Mouse (Mus musculus) adipocyte (in vitro differentiated cells): ENCODE results near the gene Olfr1509.
"Not testable (repeated sequence)": the region's sequence is repeated elsewhere in the genome, so short reads cannot be mapped to it uniquely, and the experiment has no call there.

Experiments used
- DNase-seq: peaks from one replicate; pipeline ENCODE4 v3.0.0-alpha.2; 2016; ENCODE audit warnings: low spot score

Gene Olfr1509

GRCm38 (mm10) chr14:52442690-52443089, at the start of gene Olfr1509:
Gene Olfr1509, plus strand, starts transcription at chr14:52442990.
- DNase-seq, result no peak

DNA sequence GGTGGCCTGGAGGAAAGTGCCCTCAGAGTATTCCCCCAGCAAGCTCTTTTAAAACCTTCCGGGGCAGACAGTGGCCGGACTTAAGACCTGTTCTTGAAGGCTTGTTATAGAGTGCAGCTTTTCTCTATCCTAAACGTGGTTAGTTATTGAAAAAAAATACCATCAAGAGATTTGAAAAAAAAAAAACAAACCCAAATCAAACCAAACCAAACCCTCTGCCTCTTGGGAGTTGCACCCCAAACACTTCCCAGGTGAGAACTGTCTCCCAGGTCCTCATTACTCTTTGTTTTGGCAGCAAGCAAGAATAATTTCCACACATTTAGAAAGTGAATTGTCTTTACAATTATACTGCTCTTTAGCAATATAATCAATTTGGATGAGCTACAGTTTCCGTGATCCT, 45.5 kb upstream of the Olfr1509 start, which contains the start of gene Olfr1511:
TSS of gene Olfr1511 (minus strand) at position 101 of the 400 bp plus-strand sequence.
- no peak for DNase-seq

DNA sequence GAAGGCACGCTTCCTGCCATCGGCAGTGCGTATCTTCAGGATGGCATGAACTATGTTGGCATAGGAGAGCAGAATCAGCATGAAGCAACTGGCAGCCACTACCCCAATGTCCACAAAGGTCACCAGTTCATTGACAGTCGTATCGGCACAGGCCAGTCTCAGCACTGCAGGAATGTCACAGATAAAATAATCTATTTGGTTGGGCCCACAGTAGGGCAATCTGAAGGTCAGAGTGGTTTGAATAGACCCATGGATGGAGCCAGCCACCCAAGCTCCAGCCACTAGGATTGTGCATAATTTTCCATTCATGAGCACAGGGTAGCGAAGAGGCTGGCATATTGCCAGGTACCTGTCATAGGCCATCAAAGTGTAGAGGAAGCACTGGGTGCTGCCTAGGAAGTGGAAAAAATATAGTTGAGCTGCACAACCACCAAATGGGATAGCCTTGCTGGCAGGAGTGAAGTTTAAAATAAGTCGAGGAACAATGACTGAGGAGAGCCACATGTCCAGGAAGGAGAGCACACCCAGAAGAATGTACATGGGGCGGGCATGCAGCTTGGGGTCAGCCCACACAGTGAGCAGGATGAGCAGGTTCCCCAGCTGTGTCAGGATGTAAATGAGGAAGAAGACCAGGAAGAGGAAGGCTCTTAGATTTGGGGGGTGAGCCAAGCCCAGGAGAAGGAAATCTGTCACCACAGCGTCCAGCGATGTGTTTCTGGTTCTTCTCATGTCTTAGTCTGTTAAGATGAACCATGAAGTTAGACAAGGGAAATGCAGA, 32.5 kb upstream of the Olfr1509 start:
- not testable (repeated sequence) for DNase-seq

DNA sequence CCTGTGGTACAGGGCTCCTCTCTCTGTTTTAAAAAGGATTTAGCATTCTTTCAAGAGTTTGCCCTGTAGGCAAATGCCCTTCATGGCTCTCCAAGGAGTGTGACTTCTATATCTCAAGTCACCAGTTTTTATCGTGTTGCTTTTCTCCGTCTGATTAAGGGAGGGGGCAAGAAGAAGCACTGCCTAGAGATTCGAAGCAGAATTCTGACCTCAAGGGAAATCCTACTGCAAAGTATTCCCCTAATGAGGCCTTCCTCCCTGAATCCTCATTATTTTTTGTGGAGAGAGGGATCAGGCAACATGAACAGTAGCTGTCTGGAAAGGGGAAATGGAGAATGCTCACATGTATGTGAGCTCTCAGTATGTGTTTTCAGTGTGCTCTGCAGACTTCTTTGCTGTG, 28.5 kb upstream of the Olfr1509 start, which contains the start of gene Olfr1510:
TSS of gene Olfr1510 (minus strand) at position 101 of the 400 bp plus-strand sequence.
- DNase-seq, result no peak

DNA sequence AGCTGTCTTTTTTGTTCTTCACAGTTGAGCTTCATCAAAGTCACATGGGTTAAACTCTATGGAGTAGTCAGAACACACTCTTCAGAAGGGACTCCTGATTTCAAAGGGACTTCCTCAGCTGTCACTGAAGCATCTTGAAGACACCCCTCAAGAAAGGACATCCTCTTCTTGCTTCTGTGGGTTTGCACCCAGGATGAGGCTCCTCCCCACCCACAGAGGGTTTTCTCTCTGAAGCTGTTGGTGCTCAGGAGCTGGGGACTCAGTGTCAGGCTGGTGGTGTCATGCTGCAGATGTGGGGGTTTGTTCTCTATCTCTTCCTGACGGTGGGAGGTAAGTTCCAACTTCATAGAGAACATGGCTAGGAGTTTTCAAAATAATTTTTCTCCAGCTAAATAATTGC, 15.1 kb upstream of the Olfr1509 start:
- no peak for DNase-seq

GRCm38 (mm10) chr14:52451138-52451537, 8.3 kb downstream of the Olfr1509 start:
- no peak for DNase-seq

DNA sequence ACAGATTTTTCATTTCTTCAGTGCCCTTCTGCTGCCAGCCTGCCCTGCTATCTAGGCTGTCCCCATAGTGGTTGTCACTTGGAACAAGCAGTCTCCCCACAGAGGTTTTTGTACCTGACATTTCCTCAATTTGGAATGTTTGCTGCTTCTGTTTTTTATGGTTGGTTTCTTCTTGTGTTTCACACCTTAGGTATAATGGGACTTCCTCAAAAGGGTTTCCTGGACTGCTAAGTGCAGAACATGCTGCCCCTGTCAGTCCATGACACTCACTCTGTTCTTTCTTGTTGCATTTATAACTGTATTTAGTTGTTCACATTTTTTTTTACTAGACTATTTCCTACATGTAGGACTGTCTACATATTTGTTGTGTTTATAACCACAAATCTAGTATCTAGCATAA, 19.1 kb downstream of the Olfr1509 start:
- DNase-seq, result no peak

- DNase-seq, result no peak
These were observed 22.9 kb downstream of the Olfr1509 start for GRCm38 (mm10) chr14:52465738-52466137.

DNA sequence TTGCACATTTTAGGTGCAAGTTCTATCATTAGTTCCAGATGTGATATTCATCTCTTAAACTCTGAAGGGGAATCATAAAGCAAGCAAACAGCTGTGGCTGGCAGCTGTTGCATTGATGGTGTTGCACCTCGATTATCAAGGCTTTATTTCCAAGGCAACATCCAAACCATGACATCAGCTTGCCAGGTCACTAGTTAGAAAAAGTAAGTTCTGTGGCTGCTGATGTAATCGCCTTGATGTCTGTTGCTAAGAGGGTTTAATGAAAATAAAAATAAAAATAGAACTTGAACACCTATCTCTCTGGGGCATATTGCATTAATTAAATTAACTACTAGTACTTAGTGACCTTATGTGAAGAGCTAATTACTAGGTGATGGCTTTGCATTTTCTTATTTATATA, 24.6 kb downstream of the Olfr1509 start, which contains the start of gene Olfr1508:
TSS of gene Olfr1508 (minus strand) at position 101 of the 400 bp plus-strand sequence.
- DNase-seq, result no peak

DNA sequence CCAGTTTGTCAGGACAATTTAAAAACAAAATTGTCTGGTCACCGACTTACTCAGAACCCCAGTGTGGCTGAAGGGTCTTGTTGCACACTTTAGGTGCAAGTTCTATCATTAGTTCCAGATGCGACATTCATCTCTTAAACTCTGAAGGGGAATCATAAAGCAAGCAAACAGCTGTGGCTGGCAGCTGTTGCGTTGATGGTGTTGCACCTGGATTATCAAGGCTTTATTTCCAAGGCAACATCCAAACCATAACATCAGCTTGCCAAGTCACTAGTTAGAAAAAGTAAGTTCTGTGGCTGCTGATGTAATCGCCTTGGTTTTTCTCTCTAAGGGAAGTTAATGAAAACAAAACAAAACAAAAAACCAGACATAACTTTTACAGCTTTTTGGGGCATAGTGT, 52.7 kb downstream of the Olfr1509 start, which contains the start of gene Olfr1507:
TSS of gene Olfr1507 (minus strand) at position 234 of the 400 bp plus-strand sequence.
- DNase-seq, result no peak
